Mouse (Mus musculus): ENCODE results near the gene Nucks1.

Gene Nucks1

DNA sequence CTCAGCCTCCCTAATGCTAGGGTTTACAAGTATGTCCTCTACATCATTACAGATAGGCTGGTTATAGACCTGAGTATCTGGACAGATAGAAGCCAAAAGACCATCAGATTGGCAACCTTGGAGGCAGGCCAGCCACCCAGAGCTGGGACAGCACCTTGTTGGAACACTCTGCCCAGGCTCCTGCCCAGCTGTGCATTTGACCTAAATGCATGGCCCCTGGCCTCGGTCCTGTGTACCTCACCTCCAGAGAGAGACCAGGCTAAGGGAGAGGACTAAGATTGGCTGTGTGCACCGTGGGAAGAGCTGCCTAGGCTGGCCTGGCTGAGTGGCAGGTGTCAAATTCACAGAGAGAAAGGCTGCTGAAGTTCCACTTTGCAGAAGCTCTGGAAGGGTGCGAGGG lies 58.2 kb downstream of the Nucks1 start:
- no peak for DNase-seq

DNA sequence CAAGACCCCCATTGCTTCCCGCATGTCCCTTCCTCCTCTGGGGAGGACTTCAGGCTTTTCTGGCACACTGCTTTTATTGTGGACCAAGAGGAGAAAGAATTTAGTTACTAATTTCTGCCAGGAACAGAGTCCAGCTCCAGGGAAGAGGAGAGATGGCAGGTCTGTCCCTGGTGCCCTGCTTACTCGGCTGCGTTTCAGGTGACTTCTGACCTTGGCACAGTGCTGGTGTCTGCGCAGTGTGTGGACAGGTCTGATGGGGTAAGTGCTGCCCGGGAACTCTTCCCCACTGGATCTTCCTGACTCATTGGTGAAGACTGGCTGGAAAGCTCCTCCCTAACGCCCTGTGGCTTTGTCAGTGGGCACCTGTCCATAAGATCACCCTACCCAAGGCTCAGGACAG lies 58.6 kb downstream of the Nucks1 start:
- DNase-seq = no peak

DNA sequence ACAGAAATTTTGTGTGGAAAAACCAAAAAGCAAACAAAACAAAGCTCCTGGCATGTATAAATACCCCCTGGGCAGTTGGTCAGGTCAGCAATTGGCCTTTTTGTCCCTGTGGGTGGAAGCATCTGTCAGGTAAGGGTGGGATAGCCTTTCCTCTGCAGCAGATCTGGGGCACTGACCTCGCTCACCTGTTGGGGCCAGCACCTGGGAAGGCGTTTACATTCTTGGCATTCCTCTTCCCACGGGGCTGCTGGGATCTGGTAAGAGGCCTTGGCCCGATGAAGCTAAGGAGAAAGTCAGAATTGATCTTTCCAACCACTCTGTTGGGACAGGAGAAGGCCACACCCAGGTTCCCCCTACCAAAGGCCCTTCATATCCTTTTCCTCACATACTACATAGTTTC lies 59.5 kb downstream of the Nucks1 start:
- no peak for DNase-seq

DNA sequence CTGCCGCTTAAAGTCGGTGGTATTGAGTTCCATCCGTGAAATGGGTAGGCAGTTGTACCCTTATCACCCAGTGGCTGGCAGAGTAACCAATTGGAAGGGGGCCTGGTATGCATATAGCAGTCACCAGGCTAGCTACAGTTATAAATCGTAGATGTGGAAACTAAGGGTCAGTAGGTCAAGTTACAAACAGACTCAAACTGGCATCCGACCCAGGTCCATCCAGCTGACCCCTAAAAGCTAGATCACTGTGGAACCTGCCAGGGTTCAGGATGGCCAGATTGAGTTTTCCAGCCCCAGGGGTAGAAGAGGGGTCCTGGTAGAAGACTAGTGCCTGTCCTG lies 60.0 kb downstream of the Nucks1 start:
- DNase-seq = no peak

DNA sequence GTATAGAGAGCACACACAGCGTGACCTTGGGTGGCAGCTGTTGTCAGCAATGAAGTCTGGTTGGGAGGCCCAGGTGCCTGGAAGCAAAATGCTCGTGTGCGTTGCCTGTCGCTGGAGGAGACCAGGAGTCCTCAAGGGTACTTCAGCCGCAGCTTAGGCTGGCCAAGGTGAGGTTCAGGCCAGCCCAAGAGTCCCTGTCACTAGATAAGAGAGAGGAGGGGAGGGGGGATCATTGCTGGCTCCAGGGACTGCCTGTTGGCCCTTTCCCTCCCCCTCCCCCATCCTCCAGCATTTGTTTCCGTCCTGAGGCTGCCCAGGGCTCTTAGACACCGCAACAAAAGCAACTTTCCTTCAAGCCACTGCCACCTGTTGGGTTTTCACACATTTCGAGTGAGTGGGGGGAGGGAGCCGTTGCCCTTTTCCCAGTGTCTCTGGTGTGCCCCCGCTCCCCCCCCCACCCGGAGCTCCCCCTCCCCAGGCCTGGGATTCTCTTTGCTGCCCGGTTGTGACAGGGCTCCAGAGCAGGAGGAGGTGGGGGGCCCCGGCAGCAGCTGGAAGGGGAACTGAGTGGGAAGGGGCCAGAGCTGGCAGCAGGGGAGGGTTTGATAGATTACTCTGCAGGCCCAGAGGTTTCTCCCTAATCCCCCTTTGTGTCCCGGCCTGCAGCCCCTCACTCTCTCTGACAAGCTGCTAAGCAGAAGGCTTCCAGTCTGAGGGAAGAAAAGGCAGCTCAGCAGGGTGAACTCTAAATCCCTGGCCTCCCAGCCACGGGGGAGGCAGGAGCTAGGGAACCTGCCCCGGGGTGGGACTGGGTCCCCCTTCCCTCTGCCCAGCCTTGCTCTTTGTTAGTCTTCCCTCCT lies 60.6 kb downstream of the Nucks1 start:
- DNase-seq = no peak

DNA sequence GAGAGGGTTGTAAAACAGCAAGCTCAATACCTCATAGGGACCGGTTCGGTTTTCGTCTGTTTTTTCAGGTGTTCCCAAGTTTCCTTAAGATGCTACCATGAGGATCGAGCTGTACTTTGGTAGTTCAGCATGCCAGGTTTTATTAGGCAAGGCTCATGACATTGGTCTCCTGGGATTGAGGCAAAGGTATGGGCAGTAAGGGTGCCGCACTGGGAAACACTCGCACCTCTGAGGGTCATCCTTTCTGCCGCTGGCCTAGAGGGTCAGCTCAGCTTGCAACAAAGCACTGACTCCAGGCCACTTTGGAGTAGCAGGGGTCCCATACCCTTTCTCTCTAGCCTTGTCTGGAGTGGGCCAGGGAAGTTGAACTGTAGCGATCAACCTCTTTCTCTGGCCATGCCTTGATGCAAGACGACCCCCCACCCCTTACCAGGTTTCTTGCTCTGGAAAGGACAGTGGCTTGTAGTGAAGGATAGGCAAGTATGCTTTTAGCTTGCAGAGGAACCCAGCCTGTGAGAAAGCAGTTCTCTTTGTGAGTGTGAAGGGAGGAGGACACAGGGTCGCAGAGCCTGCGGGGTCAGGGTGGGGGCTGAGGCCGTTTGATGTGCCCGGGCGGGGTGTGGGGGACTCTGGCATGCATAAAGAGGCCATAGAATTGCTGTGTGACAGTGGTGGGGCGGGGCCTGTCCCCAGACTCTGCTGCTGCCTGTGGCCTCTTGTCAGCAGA lies 61.6 kb downstream of the Nucks1 start:
- no peak for DNase-seq

DNA sequence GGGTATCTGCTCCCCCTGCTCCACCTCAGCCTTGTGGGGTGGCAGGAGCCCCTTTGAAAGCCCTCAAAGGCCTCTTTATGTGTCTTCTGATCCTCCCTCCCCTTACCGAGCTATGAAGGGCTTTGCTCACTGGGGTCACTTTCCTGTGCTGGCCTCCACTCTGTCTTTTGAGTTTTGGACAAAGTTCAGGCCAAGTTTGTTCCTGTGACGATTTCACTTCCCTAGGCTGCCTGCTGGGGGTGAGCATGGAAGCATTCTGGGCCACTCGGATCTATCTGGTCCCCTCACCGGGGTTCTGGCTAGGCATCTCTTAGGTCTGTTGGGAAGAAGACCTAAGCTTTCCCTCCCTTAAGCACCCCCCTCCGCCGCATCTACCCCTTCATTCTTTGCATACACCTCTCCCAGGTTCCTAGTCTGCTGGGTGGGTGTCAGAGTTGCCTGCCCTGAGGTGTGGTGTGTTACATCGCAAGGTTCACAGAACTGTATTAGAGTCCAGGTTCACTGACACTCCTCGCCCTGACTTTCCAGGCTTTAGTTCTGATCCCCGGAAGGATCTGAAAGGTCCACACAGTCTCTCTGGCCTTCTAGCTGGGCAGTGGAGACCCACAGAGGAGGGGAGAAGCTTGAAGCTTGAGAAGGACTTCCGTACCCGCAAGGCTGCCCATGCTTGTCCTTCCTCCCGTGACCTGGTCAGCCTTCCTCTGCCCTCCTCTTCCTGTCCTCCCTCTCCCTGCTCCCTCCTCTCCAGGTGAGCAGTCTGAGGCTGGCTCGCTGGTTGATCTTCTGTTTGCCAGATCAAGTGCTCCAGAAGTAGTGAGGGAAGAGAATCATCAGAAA lies 62.4 kb downstream of the Nucks1 start:
- no peak for DNase-seq

DNA sequence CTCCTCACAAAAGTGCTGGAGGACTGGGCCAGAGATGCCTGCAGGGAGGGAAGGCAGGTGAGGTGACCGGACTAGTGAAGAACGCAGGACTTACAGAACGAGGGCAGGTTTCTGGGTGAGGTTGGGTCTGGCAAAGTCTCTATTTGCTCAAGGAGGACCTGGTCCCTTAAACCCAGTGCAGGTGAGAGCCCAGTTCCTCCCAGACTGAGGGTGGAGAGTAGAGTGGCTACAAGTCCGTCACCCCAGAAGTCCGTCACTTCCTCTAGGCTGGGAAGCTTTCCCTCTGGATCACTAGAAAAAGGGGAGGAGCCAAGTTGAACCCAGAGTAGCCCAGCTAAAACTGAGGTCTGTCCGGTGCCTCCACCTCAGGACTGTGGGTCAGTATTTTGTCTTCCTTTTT lies 63.7 kb downstream of the Nucks1 start:
- no peak for DNase-seq

DNA sequence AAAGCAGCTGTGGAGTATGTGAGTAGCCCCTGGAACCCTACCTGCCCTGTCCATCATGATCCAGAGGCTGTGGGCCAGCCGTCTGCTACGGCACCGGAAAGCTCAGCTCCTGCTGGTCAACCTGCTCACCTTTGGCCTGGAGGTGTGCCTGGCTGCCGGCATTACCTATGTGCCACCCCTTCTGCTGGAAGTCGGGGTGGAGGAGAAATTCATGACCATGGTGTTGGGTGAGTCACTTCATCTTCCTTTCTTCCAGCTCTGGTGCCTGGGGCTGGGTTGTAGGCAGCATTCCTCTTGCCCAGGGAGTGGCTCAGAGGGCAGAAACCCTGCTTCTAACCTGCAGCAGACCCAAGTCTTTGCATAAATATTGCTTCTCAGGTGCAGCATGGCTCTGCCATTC lies 66.6 kb downstream of the Nucks1 start:
- no peak for DNase-seq

DNA sequence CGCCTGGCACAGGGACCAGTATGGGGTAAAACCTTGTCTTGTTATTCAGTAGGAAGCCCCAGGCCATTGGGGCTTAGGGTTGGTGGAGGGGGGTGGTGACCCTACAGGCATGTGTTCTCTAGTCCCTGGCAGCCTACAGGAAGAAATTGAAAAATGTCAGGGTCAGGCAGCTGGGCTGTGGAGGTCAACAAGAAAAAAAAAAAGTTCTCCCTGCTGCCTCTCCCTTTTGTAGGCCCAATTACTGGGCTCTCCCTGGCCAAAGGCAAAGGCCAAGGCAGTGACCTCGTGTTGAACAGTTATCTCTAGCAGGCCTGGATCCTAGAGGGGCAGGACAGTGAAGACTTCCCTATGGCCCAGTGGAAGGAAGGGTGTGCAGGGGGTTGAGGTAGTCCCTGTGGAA lies 70.1 kb downstream of the Nucks1 start:
- DNase-seq = no peak

DNA sequence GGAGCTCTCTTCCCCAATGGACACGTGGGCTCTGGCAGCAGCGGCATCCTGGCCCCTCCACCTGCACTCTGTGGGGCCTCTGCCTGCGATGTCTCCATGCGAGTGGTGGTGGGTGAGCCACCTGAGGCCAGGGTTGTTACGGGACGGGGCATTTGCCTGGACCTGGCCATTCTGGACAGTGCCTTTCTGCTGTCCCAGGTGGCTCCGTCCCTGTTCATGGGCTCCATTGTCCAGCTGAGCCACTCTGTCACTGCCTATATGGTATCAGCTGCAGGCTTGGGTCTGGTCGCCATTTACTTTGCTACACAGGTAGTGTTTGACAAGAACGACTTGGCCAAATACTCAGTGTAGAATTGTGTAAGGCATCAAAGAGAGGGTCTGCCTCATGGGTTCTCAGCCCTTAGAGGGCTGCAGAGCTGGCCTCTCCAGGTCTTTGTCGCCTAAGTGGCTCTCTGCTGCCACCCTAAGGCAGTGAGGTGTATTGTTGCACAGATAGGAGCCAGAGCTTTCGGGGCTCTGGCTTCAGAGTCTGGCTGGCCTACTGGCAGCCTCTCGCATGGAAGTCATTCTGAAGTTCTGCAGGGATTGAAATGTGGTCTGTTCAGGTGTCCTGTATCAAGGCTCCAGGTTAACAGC lies 71.2 kb downstream of the Nucks1 start:
- peak; percentile 34 to 45 for DNase-seq

DNA sequence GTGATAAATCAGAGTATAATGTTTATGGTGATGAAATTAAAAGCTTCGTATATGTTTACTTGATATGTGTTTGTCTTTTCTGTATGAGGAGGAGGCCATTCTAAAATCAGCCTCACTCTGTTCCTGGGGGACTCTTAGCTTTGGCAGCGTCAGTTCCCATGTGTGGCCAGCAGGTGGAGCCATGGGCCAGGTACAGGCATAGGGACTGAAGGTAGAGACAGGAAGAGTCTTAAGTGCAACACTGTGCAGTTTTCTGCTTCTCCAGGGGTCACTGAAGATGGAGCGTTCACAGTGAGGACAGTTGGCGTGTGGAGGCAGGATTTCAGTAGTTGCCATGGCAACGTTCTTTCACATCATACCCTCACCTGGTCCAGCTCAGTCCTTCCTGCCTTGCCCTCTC lies 72.6 kb downstream of the Nucks1 start:
- peak; percentile 63 to 64 for DNase-seq

DNA sequence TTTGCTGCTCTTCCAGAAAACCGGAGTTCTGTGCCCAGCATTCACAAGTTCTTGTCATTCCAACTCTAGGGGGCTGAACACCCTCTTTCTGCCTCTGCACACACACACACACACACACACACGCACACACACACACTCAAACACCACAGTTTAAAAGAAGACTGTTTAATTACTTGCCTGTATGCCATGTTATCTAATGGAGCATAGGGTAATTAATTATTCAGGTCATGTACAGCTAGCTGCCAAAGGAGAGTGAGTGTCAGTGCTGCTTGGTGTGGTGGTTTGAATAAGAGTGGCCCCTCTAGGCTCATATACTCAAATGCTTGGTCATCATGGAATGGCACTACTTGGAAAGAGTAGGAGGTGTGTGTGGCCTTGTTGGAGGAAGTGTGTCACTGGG lies 73.5 kb downstream of the Nucks1 start:
- no peak for DNase-seq
